Mouse (Mus musculus) frontal cortex, postnatal 36 days (tissue): ENCODE data around the gene Tnf.

ENCODE experiments used
- DNase-seq, 2 experiments: peaks; one replicate each; pipeline ENCODE4 v3.0.0; 2022; ENCODE audit warnings: low spot score in 2 of 2

Tnf gene

DNA sequence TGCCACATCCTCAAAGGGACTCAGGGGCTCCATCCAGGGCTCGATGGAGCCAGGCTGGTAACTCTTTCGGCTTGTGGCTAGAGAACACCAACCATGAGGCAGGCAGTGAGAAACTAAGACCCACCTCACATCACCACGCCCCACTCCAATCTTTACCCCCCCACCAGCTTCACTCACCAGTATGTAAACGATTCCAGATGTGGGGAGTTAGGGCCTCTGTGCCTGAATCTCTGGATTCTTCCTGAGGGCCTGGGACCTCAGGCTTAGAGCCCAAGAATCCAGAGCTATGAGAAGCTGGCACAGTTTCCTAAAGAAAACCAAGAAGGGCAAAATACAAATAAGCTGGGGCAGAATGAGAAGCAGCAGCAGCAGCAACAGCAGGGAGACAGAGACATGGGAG, 47.9 kb downstream of the Tnf start:
- DNase-seq = no peak

- no peak for DNase-seq
These were observed 48.7 kb downstream of the Tnf start for GRCm38 (mm10) chr17:35153077-35153476.

DNA sequence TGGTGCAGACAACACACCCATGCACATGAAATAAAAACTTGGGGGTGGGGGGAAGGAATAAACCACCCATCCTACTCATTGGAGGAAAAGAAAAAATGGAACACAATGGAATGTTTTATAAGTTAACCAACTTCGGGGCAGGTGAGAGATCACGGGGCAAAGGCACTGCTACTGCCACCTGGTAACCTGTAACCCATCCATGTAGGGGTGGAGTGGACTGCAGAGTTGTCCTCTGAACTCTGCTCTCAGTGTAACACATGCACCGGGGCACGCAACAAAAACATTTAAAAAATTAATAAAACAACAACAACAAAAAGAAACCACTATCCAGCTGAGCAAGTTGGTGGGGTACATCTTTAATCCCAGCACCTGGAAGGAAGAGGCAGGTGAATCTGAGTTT, 49.7 kb downstream of the Tnf start:
- DNase-seq = no peak
